Mouse (Mus musculus) intestine, embryonic 15.5 days (tissue): ENCODE measurements around the gene 1600002K03Rik. TPM values are rescaled to one million over a fixed set of nuclear protein-coding genes. Genes with fewer than 3 reads are reported as not detected.
A peak's percentile ranks its signal among the peaks of the same experiment; 100 is the strongest.

Source experiments
- ATAC-seq: fragments of 200-750 bp; cut with Nextera tagmentation; 2 replicates; pipeline ENCODE4 v1.8.0; 2017; ENCODE audit warnings: moderate TSS enrichment, moderate library complexity
- H3K27ac ChIP-seq: fragments of 300-500 bp; sonication (generic); 2 replicates; pipeline ENCODE4 v1.5.1; 2015; ENCODE audit warnings: mild to moderate bottlenecking, inconsistent platforms
- H3K27me3 ChIP-seq: fragments of 300-500 bp; sonication (generic); replicated peaks from 2 replicates; pipeline ENCODE4 v1.6.1; 2015; ENCODE audit warnings: inconsistent platforms
- H3K36me3 ChIP-seq: fragments of 300-500 bp; sonication (generic); 2 replicates; pipeline ENCODE4 v1.6.1; 2015; ENCODE audit warnings: inconsistent platforms
- H3K4me1 ChIP-seq: fragments of 300-500 bp; sonication (generic); replicated peaks from 2 replicates; pipeline ENCODE4 v1.6.1; 2015; ENCODE audit warnings: inconsistent platforms
- H3K4me2 ChIP-seq: fragments of 300-500 bp; sonication (generic); replicated peaks from 2 replicates; pipeline ENCODE4 v1.6.1; 2015; ENCODE audit warnings: mild to moderate bottlenecking, inconsistent platforms
- H3K4me3 ChIP-seq: fragments of 300-500 bp; sonication (generic); replicated peaks from 2 replicates; pipeline ENCODE4 v1.5.1; 2015; ENCODE audit warnings: inconsistent platforms
- H3K9ac ChIP-seq: fragments of 300-500 bp; sonication (generic); 2 replicates; pipeline ENCODE4 v1.6.1; 2015; ENCODE audit warnings: inconsistent platforms
- H3K9me3 ChIP-seq: fragments of 300-500 bp; sonication (generic); 2 replicates; pipeline ENCODE4 v1.6.1; 2016; ENCODE audit warnings: inconsistent platforms
- WGBS: fragments of 180-500 bp; shearing (Covaris S2); methylation state at CpG from one replicate; pipeline ENCODE4 v1.1.7; 2015; 5-methylcytosine and 5-hydroxymethylcytosine counted together
- polyA plus RNA-seq: library from polyadenylated mRNA; unstranded; fragments of >200 nt; fragmentation: Nextera tagmentation; extraction: Ambion mirVana; gene quantifications from 2 replicates; pipeline ENCODE4 v1.2.1, GENCODE M21; 2015

1600002K03Rik gene
- polyA plus RNA-seq, 1 experiment from 2014 or later: 22.9 TPM

- H3K4me2 ChIP-seq: peak overlapping the region; percentile 92
- no peaks in the 10 kb centered on the region for H3K27me3 ChIP-seq
- no peak for ATAC-seq
- WGBS: under 1% methylated on average over 50 of the region's 71 CpGs
- peak overlapping the region; percentile 90 for H3K4me3 ChIP-seq
- peak overlapping the region; percentile 95 for H3K9ac ChIP-seq
- peaks cover 59% of the 10 kb centered on the region for H3K4me1 ChIP-seq
- H3K9me3 ChIP-seq: no peaks in the 10 kb centered on the region
- H3K27ac ChIP-seq: peak overlapping the region; percentile 97
- peaks cover 32% of the 10 kb centered on the region for H3K36me3 ChIP-seq
These were observed 22.2 kb upstream of the 1600002K03Rik start for GRCm38 (mm10) chr10:80150226-80151210.

- WGBS: 1% methylated on average over 26 of the region's 26 CpGs
- Histone ChIP-seq H3K27ac (peak overlapping the region; percentile 97), H3K4me1 (peaks cover 59% of the 10 kb centered on the region), H3K36me3 (peaks cover 35% of the 10 kb centered on the region), H3K27me3 (no peaks in the 10 kb centered on the region), H3K9ac (peak overlapping the region; percentile 95), H3K9me3 (no peaks in the 10 kb centered on the region), H3K4me2 (peak overlapping the region; percentile 92), H3K4me3 (peak overlapping the region; percentile 90)
- ATAC-seq: no peak
These were observed 21.3 kb upstream of the 1600002K03Rik start for GRCm38 (mm10) chr10:80151211-80152034.

GRCm38 (mm10) chr10:80152071-80152872 is 20.5 kb upstream of the 1600002K03Rik start:
- peaks cover 44% of the 10 kb centered on the region for H3K36me3 ChIP-seq
- H3K9me3 ChIP-seq: no peaks in the 10 kb centered on the region
- peak overlapping the region; percentile 95 for H3K9ac ChIP-seq
- WGBS: 0% methylated on average over 15 of the region's 15 CpGs
- peak overlapping the region; percentile 97 for H3K27ac ChIP-seq
- peak overlapping the region; percentile 92 for H3K4me2 ChIP-seq
- ATAC-seq: no peak
- H3K4me3 ChIP-seq: peak overlapping the region; percentile 90
- no peaks in the 10 kb centered on the region for H3K27me3 ChIP-seq
- peaks cover 59% of the 10 kb centered on the region for H3K4me1 ChIP-seq

GRCm38 (mm10) chr10:80152873-80153260 is 19.9 kb upstream of the 1600002K03Rik start:
- H3K9ac ChIP-seq: peak overlapping the region; percentile 95
- H3K36me3 ChIP-seq: peaks cover 46% of the 10 kb centered on the region
- peak overlapping the region; percentile 97 for H3K27ac ChIP-seq
- 12% methylated on average over 3 of the region's 3 CpGs for WGBS
- H3K4me3 ChIP-seq: peak overlapping the region; percentile 90
- H3K4me1 ChIP-seq: peaks cover 58% of the 10 kb centered on the region
- ATAC-seq: no peak
- H3K9me3 ChIP-seq: no peaks in the 10 kb centered on the region
- H3K4me2 ChIP-seq: peak overlapping the region; percentile 92
- H3K27me3 ChIP-seq: no peaks in the 10 kb centered on the region

- H3K4me2 ChIP-seq: peak overlapping the region; percentile 92
- H3K4me3 ChIP-seq: peak overlapping the region; percentile 90
- ATAC-seq: no peak
- peak overlapping the region; percentile 95 for H3K9ac ChIP-seq
- 80% methylated on average over 19 of the region's 19 CpGs for WGBS
- H3K4me1 ChIP-seq: peaks cover 65% of the 10 kb centered on the region
- peak overlapping the region; percentile 97 for H3K27ac ChIP-seq
- H3K9me3 ChIP-seq: no peaks in the 10 kb centered on the region
- peaks cover 46% of the 10 kb centered on the region for H3K36me3 ChIP-seq
- no peaks in the 10 kb centered on the region for H3K27me3 ChIP-seq
These were observed 19.0 kb upstream of the 1600002K03Rik start for GRCm38 (mm10) chr10:80153713-80154112.

- H3K36me3 ChIP-seq: peaks cover 46% of the 10 kb centered on the region
- H3K4me3 ChIP-seq: 0 out of 2 replicates have a peak overlapping the region, but pooled peaks have one; percentile 90
- 86% methylated on average over 7 of the region's 7 CpGs for WGBS
- H3K9me3 ChIP-seq: no peaks in the 10 kb centered on the region
- 0 out of 2 replicates have a peak overlapping the region, but pooled peaks have one; percentile 6 for H3K27ac ChIP-seq
- ATAC-seq: no peak
- no peaks in the 10 kb centered on the region for H3K27me3 ChIP-seq
- H3K9ac ChIP-seq: 0 out of 2 replicates have a peak overlapping the region, but pooled peaks have one; percentile 95
- H3K4me2 ChIP-seq: peak overlapping the region; percentile 92; the same call in 1 of the 2 replicates
- peaks cover 72% of the 10 kb centered on the region for H3K4me1 ChIP-seq
These were observed 18.4 kb upstream of the 1600002K03Rik start for GRCm38 (mm10) chr10:80154384-80154783.

- 58% methylated on average over 1 of the region's 1 CpGs for WGBS
- H3K4me1 ChIP-seq: peaks cover 76% of the 10 kb centered on the region
- H3K27ac ChIP-seq: peak overlapping the region; percentile 72
- no peak overlapping the region; the same call in 1 of the 2 replicates for H3K4me2 ChIP-seq
- H3K36me3 ChIP-seq: peaks cover 46% of the 10 kb centered on the region
- H3K27me3 ChIP-seq: no peaks in the 10 kb centered on the region
- ATAC-seq: no peak
- H3K9me3 ChIP-seq: no peaks in the 10 kb centered on the region
- no peak overlapping the region for H3K4me3 ChIP-seq
- H3K9ac ChIP-seq: peak overlapping the region; percentile 6; the same call in 1 of the 2 replicates
These were observed 17.5 kb upstream of the 1600002K03Rik start for GRCm38 (mm10) chr10:80155277-80155676.

GRCm38 (mm10) chr10:80156002-80156751 is 16.6 kb upstream of the 1600002K03Rik start:
- H3K9ac ChIP-seq: peak overlapping the region; percentile 13; the same call in 1 of the 2 replicates
- peak overlapping the region; percentile 72 for H3K27ac ChIP-seq
- no peak for ATAC-seq
- peaks cover 85% of the 10 kb centered on the region for H3K4me1 ChIP-seq
- no peaks in the 10 kb centered on the region for H3K9me3 ChIP-seq
- 78% methylated on average over 29 of the region's 29 CpGs for WGBS
- peaks cover 46% of the 10 kb centered on the region for H3K36me3 ChIP-seq
- no peak overlapping the region for H3K4me3 ChIP-seq
- H3K4me2 ChIP-seq: no peak overlapping the region; the same call in 1 of the 2 replicates
- H3K27me3 ChIP-seq: no peaks in the 10 kb centered on the region

GRCm38 (mm10) chr10:80156752-80157053 is 16.0 kb upstream of the 1600002K03Rik start:
- peaks cover 46% of the 10 kb centered on the region for H3K36me3 ChIP-seq
- H3K27me3 ChIP-seq: no peaks in the 10 kb centered on the region
- peaks cover 90% of the 10 kb centered on the region for H3K4me1 ChIP-seq
- peak overlapping the region; percentile 72 for H3K27ac ChIP-seq
- 58% methylated on average over 7 of the region's 7 CpGs for whole genome bisulfite sequencing
- no peak overlapping the region for H3K4me3 ChIP-seq
- H3K9me3 ChIP-seq: no peaks in the 10 kb centered on the region
- no peak overlapping the region for H3K9ac ChIP-seq
- no peak overlapping the region; the same call in 1 of the 2 replicates for H3K4me2 ChIP-seq
- ATAC-seq: no peak

- H3K27me3 ChIP-seq: no peaks in the 10 kb centered on the region
- no peak overlapping the region for H3K4me2 ChIP-seq
- peaks cover 46% of the 10 kb centered on the region for H3K36me3 ChIP-seq
- no peak overlapping the region for H3K4me3 ChIP-seq
- no peak for ATAC-seq
- peaks cover 93% of the 10 kb centered on the region for H3K4me1 ChIP-seq
- 62% methylated on average over 15 of the region's 15 CpGs for WGBS
- H3K9ac ChIP-seq: no peak overlapping the region
- H3K9me3 ChIP-seq: no peaks in the 10 kb centered on the region
- H3K27ac ChIP-seq: peak overlapping the region; percentile 72
These were observed 15.4 kb upstream of the 1600002K03Rik start for GRCm38 (mm10) chr10:80157141-80157929.
